Mouse (Mus musculus): ENCODE results near the gene Zfp507. TPM values are rescaled to one million over a fixed set of nuclear protein-coding genes. Genes with fewer than 3 reads are reported as not detected.

Gene Zfp507
- polyA plus RNA-seq, 1 experiment from 2014 or later: 8.8 TPM

DNA sequence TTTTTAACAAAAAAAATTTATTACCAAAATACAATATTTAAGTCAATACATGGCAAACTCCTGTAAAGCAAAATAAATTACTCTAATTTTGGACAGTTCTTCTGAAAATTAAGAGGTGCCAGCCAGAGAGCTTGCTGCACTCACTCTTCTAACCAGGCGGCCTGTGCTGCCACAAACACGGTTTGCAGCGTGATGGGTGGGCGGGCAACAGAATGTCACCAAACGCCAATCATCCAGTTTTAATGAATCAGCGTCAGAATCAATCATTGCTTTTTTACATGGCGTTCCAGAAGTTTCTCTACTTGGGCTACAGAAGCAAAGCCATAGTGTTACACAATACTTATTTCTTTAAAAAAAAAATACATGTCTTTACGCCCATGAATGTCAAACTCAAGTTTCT lies 30.5 kb downstream of the Zfp507 start:
- H3K9me3 ChIP-seq (replicated peaks): no peaks in the 10 kb centered on the region
- no peak overlapping the region for H3K4me2 ChIP-seq
- H3K9ac ChIP-seq: no peak overlapping the region
- H3K27ac ChIP-seq: no peak overlapping the region
- no peak overlapping the region for H3K4me3 ChIP-seq
- 87% methylated on average over 8 of the region's 8 CpGs for WGBS (ENCODE audit: insufficient replicate concordance)
- H3K4me1 ChIP-seq: peaks cover 23% of the 10 kb centered on the region
- no peaks in the 10 kb centered on the region for H3K27me3 ChIP-seq (replicated peaks)
- H3K36me3 ChIP-seq: peaks cover 57% of the 10 kb centered on the region
- ATAC-seq: no peak

- H3K27ac ChIP-seq: no peak overlapping the region
- H3K27me3 ChIP-seq (replicated peaks): peaks cover 6% of the 10 kb centered on the region; the same call in 1 of the 2 replicates
- no peak overlapping the region for H3K4me2 ChIP-seq
- peak; percentile 71 for ATAC-seq
- no peaks in the 10 kb centered on the region for H3K9me3 ChIP-seq (replicated peaks)
- no peak overlapping the region for H3K4me3 ChIP-seq
- H3K9ac ChIP-seq: no peak overlapping the region
- H3K36me3 ChIP-seq: peaks cover 46% of the 10 kb centered on the region
- H3K4me1 ChIP-seq: peaks cover 23% of the 10 kb centered on the region
Measured at GRCm38 (mm10) chr7:35771106-35771505, 31.7 kb downstream of the Zfp507 start.

- H3K4me2 ChIP-seq: no peak overlapping the region
- no peak overlapping the region for H3K9ac ChIP-seq
- H3K27ac ChIP-seq: no peak overlapping the region
- H3K36me3 ChIP-seq: peaks cover 36% of the 10 kb centered on the region
- ATAC-seq: peak; percentile 82
- 37% methylated on average over 7 of the region's 7 CpGs for WGBS (ENCODE audit: insufficient replicate concordance)
- no peak overlapping the region for H3K4me3 ChIP-seq
- H3K9me3 ChIP-seq (replicated peaks): no peaks in the 10 kb centered on the region
- H3K27me3 ChIP-seq (replicated peaks): peaks cover 6% of the 10 kb centered on the region; the same call in 1 of the 2 replicates
- H3K4me1 ChIP-seq: peaks cover 23% of the 10 kb centered on the region
Measured at GRCm38 (mm10) chr7:35770122-35770521, 32.7 kb downstream of the Zfp507 start.

DNA sequence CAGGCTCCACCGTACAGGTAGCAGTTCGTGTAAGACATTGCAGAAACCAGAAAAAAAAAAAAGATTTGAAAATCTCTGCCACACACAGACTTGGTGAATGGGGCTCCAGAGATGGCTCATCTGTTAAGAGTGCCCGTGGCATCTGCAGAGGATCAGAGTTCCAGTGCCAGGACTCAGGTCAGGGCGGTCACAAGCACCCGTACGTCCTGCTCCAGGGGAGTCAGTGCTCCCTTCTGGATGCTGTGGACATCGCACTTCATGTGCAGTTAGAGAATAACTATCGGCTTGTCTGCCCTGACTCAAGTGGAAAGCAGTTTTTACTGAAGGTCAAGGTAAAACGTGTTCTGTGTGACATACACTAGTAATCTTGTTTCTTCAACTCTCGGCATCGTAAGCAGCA lies 38.3 kb downstream of the Zfp507 start:
- H3K4me1 ChIP-seq: no peaks in the 10 kb centered on the region
- H3K27ac ChIP-seq: no peak overlapping the region
- no peak overlapping the region for H3K4me2 ChIP-seq
- H3K4me3 ChIP-seq: no peak overlapping the region
- H3K27me3 ChIP-seq (replicated peaks): peaks cover 6% of the 10 kb centered on the region; the same call in 1 of the 2 replicates
- H3K36me3 ChIP-seq: no peaks in the 10 kb centered on the region
- 80% methylated on average over 11 of the region's 11 CpGs for WGBS (ENCODE audit: insufficient replicate concordance)
- no peaks in the 10 kb centered on the region for H3K9me3 ChIP-seq (replicated peaks)
- no peak overlapping the region for H3K9ac ChIP-seq
- no peak for ATAC-seq

GRCm38 (mm10) chr7:35761801-35762200 lies 41.0 kb downstream of the Zfp507 start:
- 50% methylated on average over 5 of the region's 5 CpGs for WGBS (ENCODE audit: insufficient replicate concordance)
- H3K27ac ChIP-seq: no peak overlapping the region
- no peaks in the 10 kb centered on the region for H3K4me1 ChIP-seq
- no peak overlapping the region for H3K9ac ChIP-seq
- peaks cover 3% of the 10 kb centered on the region; the same call in 1 of the 2 replicates for H3K27me3 ChIP-seq (replicated peaks)
- H3K4me3 ChIP-seq: no peak overlapping the region
- H3K36me3 ChIP-seq: no peaks in the 10 kb centered on the region
- H3K9me3 ChIP-seq (replicated peaks): no peaks in the 10 kb centered on the region
- no peak overlapping the region for H3K4me2 ChIP-seq
- no peak for ATAC-seq

DNA sequence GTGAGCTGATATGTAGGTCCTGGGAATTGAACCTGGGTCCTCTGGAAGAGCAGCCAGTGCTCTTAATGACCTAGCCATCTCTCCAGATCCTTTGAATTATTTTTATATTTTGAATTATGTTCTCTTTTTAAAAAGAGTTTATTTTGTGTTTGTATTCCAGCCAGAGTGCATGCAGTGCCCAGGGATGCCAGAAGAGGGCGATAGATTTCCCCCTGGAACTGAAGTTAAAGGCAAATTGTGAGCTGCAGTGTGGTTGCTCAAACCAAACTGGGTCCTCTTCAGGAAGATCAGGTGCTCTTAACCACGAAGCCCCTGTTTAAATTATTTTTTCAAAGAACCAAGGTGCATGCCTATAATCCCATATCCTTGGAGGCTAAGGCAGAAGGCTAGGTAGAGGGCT lies 43.2 kb downstream of the Zfp507 start:
- 0 out of 2 replicates have a peak, but pooled peaks cover 4% of the 10 kb centered on the region for H3K4me1 ChIP-seq
- H3K4me2 ChIP-seq: no peak overlapping the region
- H3K27me3 ChIP-seq (replicated peaks): no peaks in the 10 kb centered on the region
- no peaks in the 10 kb centered on the region for H3K9me3 ChIP-seq (replicated peaks)
- no peak overlapping the region for H3K4me3 ChIP-seq
- no peak overlapping the region for H3K27ac ChIP-seq
- H3K36me3 ChIP-seq: no peaks in the 10 kb centered on the region
- no peak for ATAC-seq
- no peak overlapping the region for H3K9ac ChIP-seq
- WGBS (ENCODE audit: insufficient replicate concordance): 6% methylated on average over 2 of the region's 2 CpGs

- H3K27ac ChIP-seq: no peak overlapping the region
- no peaks in the 10 kb centered on the region for H3K9me3 ChIP-seq (replicated peaks)
- no peak overlapping the region for H3K9ac ChIP-seq
- 29% methylated on average over 14 of the region's 14 CpGs for WGBS (ENCODE audit: insufficient replicate concordance)
- no peak for ATAC-seq
- H3K36me3 ChIP-seq: 0 out of 2 replicates have a peak, but pooled peaks cover 3% of the 10 kb centered on the region
- peaks cover 17% of the 10 kb centered on the region for H3K4me1 ChIP-seq
- no peaks in the 10 kb centered on the region for H3K27me3 ChIP-seq (replicated peaks)
- H3K4me2 ChIP-seq: peak overlapping the region; percentile 24; the same call in 1 of the 2 replicates
- H3K4me3 ChIP-seq: no peak overlapping the region
Measured at GRCm38 (mm10) chr7:35756510-35757440, 46.0 kb downstream of the Zfp507 start.

- Histone ChIP-seq H3K27me3 (replicated peaks) (no peaks in the 10 kb centered on the region), H3K36me3 (peaks cover 10% of the 10 kb centered on the region; the same call in 1 of the 2 replicates), H3K4me3 (peak overlapping the region; percentile 79), H3K9ac (peak overlapping the region; percentile 71; the same call in 1 of the 2 replicates), H3K4me2 (peak overlapping the region; percentile 98), H3K4me1 (peaks cover 17% of the 10 kb centered on the region), H3K27ac (no peak overlapping the region), H3K9me3 (replicated peaks) (no peaks in the 10 kb centered on the region)
- WGBS (ENCODE audit: insufficient replicate concordance): 58% methylated on average over 4 of the region's 4 CpGs
- ATAC-seq: no peak
Measured at GRCm38 (mm10) chr7:35754886-35755168, 48.0 kb downstream of the Zfp507 start.

DNA sequence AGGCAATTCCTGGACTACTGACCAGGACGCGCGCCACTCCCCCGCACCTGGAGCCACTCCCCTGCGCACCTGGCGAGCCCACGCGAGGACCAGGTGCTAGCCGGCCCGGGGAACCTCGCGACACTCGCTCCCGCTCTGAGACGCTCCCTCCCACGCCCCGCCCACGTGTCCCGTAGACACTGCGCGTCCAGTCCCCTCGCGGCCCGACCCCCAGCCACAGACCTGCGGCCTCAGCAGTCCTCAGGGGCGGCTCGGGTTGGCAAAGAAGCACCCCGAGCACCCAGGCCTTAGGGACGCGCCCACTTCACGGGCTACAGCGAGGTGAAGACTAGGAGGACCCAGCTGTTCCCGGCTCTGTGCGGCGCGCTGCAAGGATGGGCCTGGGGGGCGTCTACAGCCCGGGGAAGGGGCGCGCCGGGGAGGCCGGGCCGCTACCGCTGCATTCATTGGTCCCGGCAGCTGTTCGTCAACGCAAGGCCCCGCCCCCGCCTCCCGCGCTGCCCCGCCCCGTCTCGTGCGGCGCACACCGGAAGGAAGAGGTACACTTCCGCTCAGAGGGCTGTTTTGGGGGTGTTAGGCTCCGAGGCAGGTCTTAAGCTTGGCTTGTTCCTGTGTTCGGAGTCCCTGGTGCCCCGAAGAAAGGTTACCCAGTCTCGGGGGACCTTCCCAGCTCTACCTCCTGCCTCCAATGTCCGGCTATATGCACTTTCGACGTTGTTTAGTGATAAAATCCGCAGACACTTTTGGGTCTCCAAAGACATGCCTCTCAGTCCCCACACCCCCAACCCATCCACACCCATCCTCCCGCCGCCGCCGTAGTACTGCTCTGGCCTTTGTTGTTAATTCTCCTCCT lies 48.5 kb downstream of the Zfp507 start, which contains the start of gene Dpy19l3:
Gene Dpy19l3 (minus strand): TSS at position 422 of the 853 bp plus-strand sequence.
- ATAC-seq: peak; percentile 92
- WGBS (ENCODE audit: insufficient replicate concordance): under 1% methylated on average over 70 of the region's 70 CpGs
- no peaks in the 10 kb centered on the region for H3K27me3 ChIP-seq (replicated peaks)
- H3K9ac ChIP-seq: peak within 1 kb of the TSS; percentile 71
- H3K9me3 ChIP-seq (replicated peaks): no peaks in the 10 kb centered on the region
- H3K4me2 ChIP-seq: peak within 1 kb of the TSS; percentile 98
- H3K27ac ChIP-seq: peak within 1 kb of the TSS; percentile 21; the same call in 1 of the 2 replicates
- peaks cover 17% of the 10 kb centered on the region for H3K4me1 ChIP-seq
- peaks cover 14% of the 10 kb centered on the region; the same call in 1 of the 2 replicates for H3K36me3 ChIP-seq
- H3K4me3 ChIP-seq: peak within 1 kb of the TSS; percentile 79

DNA sequence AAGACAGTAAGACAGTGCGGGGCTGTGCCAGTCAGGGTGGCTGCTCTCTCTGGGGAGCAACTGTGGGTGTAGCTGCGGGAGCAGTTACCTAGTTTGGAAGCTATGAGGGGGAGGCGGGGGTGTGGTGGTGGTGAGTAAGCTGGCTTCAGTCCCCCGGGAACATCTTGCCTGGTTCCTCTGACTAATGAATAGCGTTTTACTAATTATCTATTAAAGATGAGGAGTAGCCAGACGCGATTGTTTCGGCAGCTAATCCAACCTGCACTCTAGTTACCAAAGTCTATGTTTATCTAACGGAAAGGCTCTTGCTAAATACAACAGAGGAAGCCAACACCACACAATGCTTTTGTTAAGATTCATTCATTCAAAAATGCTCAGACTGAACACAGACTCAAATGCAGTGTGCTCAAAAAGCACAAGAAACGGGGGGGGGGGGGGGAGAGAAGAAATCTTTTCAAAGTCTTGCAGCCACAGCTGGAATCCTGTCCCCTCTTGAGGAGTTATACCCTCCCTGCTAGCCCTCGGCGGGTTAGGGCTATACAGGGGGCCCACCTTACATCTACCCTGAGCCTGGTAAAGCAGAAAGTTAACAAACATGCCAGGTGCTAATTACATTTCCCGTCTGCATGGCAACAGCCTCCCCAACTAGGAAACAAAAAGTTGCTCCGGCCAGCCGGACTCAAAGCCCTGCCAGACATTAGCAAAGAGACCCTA lies 49.3 kb downstream of the Zfp507 start:
- H3K9me3 ChIP-seq (replicated peaks): no peaks in the 10 kb centered on the region
- WGBS (ENCODE audit: insufficient replicate concordance): 7% methylated on average over 15 of the region's 15 CpGs
- peaks cover 17% of the 10 kb centered on the region for H3K4me1 ChIP-seq
- 0 out of 2 replicates have a peak overlapping the region, but pooled peaks have one; percentile 21 for H3K27ac ChIP-seq
- peak; percentile 9; the same call in 1 of the 2 replicates for ATAC-seq
- H3K27me3 ChIP-seq (replicated peaks): no peaks in the 10 kb centered on the region
- peak overlapping the region; percentile 79 for H3K4me3 ChIP-seq
- H3K36me3 ChIP-seq: peaks cover 22% of the 10 kb centered on the region; the same call in 1 of the 2 replicates
- H3K4me2 ChIP-seq: peak overlapping the region; percentile 98
- peak overlapping the region; percentile 71 for H3K9ac ChIP-seq

GRCm38 (mm10) chr7:35750873-35751272 lies 51.9 kb downstream of the Zfp507 start:
- WGBS (ENCODE audit: insufficient replicate concordance): 71% methylated on average over 9 of the region's 9 CpGs
- no peak overlapping the region for H3K27ac ChIP-seq
- H3K4me2 ChIP-seq: no peak overlapping the region
- ATAC-seq: no peak
- H3K4me1 ChIP-seq: peaks cover 17% of the 10 kb centered on the region
- H3K27me3 ChIP-seq (replicated peaks): no peaks in the 10 kb centered on the region
- H3K36me3 ChIP-seq: peaks cover 42% of the 10 kb centered on the region
- H3K4me3 ChIP-seq: no peak overlapping the region
- no peaks in the 10 kb centered on the region for H3K9me3 ChIP-seq (replicated peaks)
- no peak overlapping the region for H3K9ac ChIP-seq
